Mouse (Mus musculus) ovary, postnatal 36 days (tissue): ENCODE results near the gene Srrm3.
A peak's percentile ranks its signal among the peaks of the same experiment; 100 is the strongest.

ENCODE experiments used
- DNase-seq: peaks from one replicate; pipeline ENCODE4 v3.0.0; 2022; ENCODE audit warnings: low spot score, mixed read lengths

Gene Srrm3

DNA sequence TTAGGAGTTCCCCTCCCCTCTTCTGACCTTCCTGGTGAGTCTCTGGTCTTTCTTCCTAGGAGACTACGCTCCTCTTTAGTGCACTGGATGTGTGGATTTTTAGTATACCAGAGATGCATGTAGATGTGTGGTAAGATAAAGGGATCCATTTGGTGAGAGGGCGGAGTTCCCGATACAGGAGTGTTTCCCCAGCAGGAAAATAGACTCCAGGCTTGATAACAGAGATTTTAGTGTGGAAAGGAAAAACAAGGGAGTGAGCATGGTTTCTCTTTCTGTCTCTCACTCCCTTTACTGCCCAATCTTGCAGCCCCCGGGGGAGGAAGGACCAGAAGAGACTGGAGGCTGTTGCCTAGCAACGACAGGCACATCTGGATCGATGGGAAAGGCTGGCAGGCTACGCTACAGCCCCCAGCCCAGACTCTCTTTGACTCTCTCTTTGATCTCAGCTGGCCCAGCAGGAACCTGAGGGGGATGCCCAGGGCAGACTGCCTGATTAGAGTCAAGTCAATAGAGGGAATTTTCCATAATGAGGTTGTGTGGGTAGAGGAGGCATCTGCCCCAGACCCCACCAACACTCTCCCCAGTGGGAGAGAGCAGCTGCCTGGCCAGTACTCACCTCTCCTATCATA is 15.7 kb downstream of the Srrm3 start:
- no peak for DNase-seq

DNA sequence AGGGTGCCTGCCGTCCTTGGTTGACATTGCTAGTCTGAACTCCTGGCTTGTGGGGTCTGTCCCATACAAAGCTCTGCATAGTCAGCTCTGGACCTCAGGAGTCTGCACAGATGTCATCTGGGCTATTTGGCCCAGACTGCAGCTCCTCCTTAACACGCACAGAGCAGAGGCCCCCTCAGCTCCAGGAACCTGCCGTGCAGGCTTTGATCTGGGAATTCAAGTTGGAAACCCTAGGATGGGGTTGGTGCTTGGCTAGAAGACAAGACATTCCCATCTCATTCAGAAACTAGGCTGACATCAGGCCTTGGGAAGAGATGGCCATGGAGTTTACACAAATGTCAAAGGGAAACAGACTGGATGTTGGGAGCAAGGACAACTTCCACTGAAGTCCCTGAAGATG is 17.8 kb downstream of the Srrm3 start:
- DNase-seq: no peak

DNA sequence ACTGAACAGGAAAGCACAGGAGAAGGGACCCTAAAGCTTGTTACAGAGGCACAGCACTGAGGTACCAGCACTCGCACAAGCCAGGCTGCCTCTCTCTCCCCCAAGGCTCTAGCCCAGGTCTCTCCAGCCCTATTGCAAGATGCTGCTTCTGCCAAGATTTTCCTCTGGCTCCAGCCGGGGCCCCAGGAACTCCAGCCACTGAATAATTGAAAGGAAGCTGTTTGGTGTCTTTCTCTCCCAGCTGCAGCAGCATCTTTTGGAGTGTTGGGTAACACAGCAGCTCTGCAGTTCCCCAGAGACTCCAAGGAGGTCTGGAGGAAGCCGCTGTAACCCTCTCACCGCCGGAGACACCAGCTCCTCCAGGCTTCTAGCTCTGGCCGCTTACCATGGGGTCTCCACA is 19.5 kb downstream of the Srrm3 start:
- DNase-seq: no peak

DNA sequence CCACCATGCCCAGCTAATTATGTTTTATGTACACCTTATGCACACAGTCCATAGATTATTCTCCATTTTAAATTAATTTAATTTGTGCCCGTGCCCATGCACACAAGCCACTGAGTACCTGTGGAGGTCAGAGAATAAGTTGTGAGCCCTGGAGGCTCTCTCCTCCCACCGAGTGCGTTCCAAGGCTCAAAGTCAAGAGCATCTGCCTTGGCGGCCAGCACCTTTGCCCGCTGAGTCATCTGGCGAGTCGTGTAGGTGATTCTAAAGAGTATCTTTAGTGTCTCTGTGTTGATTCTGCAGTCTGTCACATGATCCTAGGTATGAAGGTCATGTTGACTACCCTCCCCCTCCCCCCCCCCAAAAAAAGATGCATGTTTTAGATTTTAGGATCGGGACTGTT is 22.7 kb downstream of the Srrm3 start:
- no peak for DNase-seq

DNA sequence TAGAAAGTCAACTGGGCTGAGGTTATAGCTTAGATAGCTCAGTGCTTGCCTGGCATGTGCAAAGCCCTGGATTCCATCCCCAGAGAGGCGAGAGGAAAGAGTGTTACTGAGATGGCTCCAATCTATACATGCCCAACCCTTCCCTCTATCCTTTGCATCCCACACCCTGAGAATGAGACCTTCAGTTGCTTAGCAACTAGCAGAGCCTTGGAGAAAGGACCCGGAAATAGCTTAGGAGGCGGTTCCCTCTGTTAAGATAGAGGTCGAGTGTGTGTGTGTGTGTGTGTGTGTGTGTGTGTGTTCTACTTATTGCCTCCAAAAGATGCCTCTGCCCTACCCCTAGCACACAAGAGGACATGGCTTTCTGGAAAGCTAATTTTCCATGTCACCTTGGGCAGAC is 26.0 kb downstream of the Srrm3 start:
- DNase-seq: no peak

DNA sequence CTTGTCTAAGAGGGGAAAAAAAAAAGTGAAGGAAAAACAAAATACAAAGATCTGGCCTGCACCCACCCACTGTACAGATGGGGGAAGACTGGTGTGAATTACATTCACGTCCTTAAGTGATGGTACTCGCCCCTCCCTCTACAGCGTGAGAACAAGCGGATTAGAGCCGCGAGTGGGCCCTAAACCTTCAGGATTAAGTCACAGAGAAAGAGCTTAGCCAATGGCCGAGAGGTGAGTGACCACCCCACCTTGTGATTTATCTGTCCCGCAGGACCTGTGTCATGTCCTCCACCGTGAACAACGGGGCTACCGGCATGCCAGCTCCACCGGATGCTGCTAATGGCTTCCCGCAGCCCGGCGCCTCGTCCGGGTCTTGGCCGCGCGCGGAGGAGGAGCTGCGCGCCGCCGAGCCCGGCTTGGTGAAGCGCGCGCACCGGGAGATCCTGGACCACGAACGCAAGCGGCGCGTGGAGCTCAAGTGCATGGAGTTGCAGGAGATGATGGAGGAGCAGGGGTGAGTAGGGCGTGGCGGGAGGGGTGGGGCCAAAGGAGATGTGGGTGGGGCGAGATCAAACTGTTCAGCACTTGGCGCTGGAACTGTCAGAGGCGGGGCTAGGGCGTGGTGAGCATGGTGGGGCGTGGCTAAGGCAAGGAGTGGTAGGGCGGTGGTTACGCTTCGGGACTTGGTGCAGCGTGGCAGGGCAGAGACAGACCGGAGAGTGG is 28.2 kb downstream of the Srrm3 start:
- DNase-seq: peak; percentile 71

DNA sequence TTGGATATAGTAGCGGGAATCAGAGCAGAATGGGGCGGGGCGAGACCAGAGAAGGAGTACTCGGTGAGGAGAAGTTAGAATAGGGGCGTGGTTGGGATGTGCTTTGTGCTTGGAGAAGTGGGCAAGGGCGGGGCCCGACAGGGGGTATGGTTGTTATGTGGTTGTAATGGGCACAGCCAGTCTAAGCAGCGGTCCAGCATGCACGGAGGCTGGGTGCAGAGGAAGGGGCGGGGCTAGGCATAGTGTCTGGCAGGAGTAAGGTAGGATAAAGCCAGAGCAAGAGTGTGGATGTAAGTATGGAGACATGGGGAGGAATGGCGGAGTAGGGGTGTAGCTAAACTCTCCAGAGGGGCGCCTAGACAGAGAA is 28.8 kb downstream of the Srrm3 start:
- no peak for DNase-seq

DNA sequence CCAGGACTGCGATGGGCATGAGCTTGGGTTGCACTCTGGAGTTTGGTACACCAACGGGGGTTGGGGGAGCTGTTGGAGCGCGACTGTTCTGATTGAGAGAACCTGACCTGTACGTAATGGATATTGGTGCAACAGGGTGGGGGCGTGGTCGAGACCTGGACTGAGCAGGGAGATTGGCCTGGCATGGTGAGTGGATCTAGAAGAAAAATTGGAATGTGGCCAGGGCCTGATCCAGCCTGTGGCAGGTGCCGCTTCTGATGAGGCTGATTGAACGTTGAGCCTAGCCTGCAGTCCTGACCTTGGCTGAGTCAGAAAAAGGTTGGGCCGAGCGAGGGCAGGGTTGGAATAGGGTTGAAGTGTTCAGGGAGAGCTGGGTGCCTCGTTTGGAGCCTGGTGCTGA is 29.3 kb downstream of the Srrm3 start:
- DNase-seq: no peak

DNA sequence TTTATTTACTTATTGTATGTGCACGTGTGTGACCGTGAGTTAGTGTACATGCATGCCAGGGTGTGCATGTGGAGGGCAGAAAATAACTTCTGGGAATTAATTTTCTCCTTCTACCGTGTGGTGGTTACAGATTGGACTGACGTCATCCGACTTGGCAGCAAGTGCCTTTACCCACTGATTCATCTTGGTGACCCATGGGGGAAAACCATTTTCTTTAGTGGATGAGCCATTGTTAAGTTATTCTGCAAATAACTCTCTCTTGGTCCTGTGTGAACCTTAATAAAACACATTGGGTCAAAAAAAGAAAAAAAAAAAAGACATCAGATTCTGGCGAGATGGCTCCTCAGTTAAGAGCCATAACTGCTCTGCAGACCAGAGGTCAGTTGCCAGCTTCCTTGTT is 35.0 kb downstream of the Srrm3 start:
- DNase-seq: no peak

DNA sequence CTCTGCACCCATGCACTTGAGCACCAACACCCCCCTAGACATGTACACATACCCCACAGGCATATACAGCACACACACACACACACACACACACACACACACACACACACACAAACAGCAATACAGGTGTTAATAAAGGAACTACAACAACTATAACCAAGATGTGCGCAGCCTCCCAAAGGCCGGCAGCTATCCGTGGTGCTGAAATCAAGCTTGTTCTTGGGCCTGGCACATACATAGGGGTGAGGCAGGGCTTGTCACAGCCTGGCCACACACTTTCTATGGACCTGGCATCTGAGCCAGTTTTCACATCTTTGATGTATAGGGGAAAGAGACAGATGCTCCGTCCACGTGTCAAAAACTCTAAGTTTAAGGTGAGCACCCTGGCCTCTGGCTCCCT is 36.7 kb downstream of the Srrm3 start:
- DNase-seq: peak; percentile 47

DNA sequence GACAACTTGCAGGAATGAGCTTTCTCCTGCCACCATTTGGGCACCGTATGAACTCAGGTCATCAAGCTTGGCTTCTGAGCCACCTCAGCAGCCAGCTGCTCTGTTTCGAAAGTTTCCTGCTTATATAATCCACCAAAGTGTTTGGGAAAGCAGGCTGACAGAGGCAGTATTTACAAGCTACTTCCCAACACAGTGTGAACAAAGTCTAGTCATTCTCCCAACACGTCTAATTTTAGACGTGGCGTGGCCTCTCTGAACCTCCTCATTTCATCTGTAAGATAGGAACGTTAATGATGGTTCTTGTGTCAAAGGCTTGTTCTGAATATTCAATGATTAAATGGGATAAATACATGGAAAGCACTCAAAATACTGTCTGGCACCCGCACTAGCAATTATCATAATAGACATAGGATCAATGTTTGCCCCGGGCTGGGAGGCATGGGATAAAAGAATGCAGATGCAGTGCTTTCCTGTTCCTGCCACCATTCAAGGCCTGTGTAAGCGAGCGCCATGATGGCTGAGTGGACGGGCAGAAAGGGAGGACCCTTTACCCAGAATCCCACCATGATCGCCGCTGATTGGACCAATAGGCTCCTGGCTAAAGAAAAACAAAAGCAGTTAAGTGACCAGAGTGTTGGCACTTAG is 39.1 kb downstream of the Srrm3 start:
- DNase-seq: no peak

DNA sequence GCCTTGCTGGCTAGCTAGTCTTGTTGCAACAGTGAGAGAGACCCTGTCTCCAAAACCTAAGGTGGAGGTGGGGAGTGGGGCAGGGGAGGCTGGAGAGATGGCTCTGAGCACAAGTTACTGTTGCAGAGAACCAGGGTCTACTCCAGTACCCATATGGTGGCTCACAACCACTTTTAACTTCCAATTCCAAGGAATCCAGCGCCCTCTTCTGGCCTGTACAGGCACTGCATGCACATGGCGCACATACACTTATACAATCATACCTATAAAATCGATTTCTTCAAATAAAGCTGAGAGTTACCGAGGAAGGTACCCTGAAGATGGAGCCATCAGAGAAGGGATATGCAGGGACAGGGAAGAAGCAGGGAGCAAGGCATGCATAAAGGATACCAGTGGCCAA is 40.8 kb downstream of the Srrm3 start:
- no peak for DNase-seq

DNA sequence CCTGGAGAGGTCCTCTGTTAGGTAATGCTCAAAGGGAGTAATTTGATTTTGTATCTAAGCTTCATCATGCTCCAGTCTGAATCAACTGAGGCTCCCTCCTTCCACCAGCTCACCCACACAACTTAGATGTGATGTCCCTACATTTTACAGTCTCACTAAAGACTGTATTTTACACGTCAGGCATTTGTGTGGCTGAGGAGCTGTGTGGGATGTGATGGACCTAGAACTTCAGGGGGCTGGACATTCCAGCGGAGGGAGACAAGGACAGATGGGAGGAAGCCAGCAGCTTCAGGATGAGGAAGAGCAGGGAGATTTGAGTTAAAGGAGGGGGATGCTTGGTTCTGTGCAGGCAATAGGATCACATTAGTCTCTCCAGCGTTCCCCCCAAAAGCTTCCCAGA is 41.2 kb downstream of the Srrm3 start:
- no peak for DNase-seq

DNA sequence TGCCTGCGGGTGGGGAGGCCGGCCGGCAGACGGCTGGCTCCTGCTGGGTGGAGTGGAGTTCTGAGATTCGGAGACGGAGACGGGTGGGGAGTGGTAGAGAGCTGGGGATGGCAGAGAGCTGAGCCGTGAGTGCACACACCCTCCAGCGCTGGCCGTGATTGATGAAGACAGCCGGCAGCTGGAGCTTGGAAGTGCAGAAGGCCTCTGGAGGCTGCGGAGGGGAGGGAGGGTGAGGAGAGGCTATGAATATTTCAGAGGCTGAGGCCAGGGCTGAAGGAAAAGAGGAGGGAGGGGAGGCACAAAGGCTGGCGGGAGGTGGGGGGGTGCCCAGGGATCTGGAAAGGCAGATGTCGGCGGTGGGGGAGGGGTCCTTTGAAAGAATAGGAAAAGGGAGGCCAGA is 44.3 kb downstream of the Srrm3 start:
- DNase-seq: no peak

DNA sequence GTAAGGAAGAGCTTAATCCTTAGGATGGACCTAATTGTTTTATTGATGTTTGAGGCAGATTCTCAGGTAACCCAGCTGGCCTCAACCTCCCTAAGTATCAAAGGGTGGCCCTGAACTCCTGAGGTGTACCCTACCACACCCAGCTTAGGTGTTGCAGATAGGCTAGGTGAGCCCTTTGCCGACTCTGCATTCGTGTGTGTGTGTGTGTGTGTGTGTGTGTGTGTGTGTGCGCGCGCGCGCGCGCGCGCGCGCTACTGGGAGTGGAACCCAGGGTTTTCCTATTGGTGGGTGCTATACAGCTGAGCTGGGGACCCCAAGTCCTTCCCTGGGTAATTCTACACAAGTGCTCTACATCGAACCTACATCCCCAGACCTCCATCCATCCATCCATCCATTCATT is 44.8 kb downstream of the Srrm3 start:
- DNase-seq: no peak

DNA sequence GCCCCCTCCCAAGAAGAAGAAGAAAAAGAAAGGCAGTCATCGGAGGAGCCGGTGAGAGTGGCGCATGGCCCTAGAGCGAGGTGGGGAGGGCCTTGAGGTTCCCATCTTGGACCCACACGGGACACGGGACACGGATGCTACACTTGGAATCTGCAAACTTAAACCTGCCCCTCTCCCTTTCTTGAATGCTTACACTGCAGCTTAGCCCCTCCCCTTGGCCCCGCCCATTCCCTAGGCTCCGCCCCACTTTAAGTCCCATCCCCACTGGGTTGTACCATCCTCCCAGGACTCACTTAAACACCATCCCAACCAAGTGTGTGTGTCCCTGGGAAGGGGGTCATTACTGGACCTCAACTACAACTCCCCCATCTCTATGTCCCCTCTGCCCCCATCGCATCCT is 45.7 kb downstream of the Srrm3 start:
- DNase-seq: no peak

DNA sequence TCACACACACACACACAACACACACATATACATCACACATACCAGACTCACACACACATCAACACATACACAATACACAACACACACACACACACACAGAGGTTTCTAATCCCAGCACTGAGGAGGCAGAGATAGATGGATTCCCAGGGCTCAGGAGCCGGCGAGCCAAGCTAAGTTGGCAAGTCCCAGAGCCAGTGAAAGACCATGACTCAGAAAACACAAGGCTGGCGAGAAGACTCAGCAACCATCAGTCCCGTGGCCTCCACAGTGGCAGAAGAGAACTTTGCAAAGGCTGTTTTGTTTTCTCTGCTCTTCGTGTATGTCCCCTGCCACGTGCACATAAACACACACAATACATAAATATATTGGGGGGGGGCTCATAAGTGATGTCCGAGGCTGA is 47.0 kb downstream of the Srrm3 start:
- DNase-seq: no peak

DNA sequence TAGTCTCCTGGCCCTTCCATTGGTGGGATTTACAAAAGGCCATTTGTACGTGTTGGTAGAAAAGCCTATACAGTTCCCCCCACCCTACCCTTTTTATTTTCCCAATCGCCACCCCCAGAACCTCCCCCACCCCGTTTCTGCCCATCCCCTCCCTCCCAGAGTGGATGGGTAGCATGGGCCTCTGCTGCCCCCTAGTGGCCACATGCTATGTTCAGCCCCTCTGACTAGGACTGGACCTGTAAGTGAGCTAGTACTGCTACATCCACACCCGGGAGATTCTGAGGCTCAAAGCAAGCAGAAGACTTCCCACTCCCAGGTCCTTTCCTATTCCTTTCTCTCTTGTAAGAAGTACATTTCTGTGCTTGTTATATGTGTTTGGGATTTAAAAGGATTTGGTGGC is 48.5 kb downstream of the Srrm3 start:
- peak; percentile 69 for DNase-seq

DNA sequence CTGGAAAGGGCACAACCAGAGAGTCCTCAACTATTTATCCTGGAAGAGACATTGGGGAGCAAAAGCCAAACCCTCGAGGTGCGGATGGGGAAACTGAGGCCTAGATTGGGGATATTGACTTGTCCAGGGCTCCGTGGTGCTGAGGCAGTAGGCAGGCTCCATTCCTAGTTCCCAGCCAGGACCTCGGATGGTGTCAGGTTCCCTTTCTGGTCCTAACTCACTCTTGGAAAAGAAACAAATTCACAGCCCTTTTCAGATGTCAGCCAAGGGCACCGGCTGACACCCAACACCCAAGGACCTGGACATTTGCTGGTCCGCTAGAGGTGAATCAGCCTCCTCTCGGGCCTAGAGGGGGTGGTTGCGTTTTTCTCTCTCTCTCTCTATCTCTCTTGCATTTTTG is 60.0 kb downstream of the Srrm3 start:
- no peak for DNase-seq

DNA sequence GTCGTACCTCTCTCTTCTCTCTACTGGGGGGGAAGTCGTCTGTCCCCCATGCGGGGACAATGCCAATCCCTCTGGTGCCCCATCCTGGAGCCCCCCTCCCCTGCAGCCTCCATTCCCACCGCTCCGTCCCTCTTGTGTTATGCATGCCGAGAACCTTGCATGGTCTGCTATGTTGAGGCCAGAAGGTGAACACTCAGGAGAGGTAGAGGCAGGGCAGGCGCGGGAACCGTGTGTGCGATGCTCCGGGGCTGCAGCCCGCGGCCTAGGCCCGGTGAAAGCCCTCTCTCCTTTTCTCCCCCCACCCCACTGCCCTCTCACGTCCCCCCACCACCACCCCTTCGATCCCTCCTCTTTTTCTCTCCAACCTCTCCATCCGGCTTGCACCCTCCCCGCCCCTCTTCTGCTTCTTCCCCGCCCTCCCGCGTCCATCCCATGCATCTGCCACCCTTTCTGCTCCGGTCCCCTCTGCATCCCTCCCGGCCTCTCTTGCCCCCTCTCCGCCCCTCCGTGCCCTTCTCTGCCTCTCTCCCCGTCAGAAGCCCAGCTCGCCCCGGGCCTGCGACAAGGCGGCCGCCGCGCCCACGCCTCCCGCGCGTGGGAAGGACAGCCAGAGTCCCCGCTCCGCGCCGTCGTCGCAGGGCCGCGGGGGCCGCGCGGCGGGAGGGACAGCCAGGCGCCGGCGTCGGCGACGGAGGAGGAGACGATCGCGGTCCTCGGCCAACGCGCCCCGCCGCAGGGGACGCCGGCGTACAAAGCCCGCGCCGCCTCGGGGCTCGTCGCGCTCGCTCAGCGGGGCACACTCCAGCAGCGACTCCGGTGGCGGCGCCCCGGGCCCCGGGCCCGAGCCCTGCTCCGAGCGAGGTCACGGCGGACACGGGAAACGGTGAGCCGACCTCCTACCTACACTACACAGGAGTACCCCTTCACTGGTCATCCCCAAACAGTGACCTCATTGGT is 61.2 kb downstream of the Srrm3 start:
- DNase-seq: peak; percentile 42

DNA sequence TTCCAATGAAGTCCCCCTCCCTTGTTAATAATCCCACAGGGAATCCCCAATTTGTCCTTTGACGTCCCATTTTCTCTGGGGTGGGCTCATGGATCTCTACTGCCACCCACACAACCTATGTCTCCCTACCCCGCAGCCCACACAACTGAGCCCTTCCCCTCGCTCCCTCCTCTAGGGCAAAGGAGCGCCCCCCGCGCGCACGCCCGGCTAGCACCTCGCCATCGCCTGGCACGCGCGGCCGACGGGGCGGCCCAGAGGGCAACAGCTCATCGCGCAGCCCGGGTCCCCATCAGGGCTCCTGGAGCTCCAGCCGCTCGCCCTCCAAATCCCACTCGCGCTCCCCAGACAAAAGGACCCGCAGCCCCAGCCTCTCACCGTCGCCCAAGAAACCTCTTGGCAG is 62.0 kb downstream of the Srrm3 start:
- no peak for DNase-seq

DNA sequence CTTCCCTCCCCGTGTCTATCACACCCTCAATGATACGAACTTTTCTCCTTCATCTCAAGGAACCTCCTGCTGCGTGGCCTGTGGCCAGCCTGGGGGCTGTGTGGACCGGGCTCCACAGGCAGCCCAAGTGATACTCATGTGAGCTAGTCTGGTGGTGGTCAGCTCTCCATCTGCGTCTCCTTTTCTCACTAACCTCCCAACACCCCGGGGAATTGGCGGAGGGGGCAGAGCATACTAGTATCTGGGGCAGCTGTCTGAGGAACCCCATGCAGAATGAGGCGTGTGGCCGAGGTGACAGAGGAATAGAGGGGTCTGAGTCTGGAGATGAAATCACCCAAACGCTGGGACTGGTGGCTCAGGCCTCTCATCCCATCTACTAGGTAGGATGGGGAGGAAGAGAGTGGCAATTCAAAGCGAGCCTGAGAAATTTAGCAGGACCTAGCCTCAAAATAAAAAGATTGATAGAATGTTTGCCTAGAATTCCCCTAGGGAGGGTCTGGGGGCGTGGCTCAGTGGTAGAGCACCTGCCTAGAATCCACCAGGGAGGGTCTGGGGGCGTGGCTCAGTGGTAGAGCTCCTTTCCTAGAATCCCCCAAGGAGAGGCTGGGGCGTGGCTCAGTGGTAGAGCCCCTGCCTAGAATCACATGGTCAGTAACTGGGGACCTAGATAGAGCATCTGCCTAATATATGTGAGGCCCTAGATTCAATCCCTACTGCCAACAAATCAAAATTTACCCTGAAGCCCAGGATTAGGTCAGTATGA is 63.2 kb downstream of the Srrm3 start:
- no peak for DNase-seq
